Mouse (Mus musculus): ENCODE measurements around the gene Usp43. TPM values are rescaled to one million over a fixed set of nuclear protein-coding genes. Genes with fewer than 3 reads are reported as not detected.

The Usp43 gene
- polyA plus RNA-seq (2012) = not detected in 2 replicates

DNA sequence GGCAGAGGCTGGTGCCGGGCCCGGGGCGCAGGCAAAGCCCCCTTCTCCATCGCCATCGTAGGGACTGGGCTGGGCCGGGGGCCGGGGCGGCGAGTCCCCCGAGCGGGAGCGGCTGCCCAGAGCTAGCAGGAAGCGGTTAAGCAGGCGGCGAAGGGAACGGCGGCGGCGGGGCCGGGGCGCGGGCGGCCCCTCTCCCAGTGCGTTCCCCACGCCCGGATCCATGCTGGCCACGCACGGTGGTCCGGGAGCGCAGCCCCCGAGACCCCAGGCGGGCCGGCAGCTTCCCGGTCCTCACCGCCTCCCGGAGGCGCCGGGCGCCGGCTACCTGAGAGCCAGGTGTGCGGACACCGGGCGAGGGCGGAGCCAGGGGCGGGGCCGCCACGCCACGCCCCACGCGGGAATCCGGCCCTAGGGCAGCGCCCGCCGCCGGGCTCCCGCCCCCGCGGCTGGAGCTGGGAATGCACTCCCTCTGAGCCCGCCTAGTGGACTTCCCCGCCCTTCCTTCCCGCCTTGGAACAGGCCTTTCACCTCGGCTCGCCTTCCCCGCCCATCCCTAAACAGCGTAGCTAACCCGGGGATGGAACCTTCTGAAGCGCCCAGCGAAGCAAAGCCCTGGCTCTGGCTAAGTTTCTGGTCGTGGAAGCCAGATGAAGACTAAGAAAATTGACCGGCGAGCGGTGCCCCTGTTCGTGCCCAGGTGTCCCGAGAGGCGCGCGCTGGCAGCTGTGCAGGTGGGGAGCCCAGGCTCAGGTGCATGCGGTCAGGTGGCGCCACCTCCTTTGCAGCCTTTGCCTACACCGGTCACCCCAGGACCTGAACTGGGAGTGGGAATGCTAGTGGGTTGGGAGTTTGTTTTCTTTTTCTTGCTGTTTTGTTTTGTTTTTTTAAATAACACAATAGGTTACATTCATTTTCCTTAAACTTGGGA, at the start of gene Usp43:
Gene Usp43 (minus strand): TSS at position 327 of the 928 bp plus-strand sequence.
- H3K4me3 ChIP-seq (replicated peaks) = peak within 1 kb of the TSS; percentile 41

DNA sequence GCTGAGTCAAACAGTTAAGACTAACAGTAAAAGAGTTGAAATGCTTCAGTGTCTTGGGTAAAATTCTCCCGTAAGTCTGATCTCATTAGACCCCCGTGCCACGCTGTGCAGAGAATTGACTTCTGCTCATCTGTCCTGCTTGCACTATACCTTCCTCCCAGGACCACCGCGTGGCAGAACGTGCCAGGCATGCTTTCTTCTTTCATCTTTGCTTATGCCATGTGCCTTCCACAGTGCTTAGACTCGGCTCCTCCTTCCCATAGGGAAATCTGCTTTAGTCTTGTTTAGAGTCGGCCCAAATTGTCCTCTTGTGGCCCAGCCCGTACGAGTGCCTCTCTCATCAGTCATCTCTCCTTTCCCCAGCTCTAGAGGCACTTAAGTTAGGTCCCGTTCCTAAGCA, 45.9 kb upstream of the Usp43 start:
- TF ChIP-seq GATA1 (IDR thresholded peaks at IDR 0.05; ENCODE audit: low read length) = no peak
- TF ChIP-seq TAL1 (IDR thresholded peaks at IDR 0.05; ENCODE audit: low read length) = no peak
- Histone ChIP-seq H3K4me3 (replicated peaks) (no peak overlapping the region), H3K36me3 (ENCODE audit: control insufficient read depth) (peaks cover 6% of the 10 kb centered on the region), H3K27me3 (ENCODE audit: control insufficient read depth) (no peaks in the 10 kb centered on the region; the same call in 1 of the 2 replicates), H3K9me3 (ENCODE audit: control insufficient read depth, low read length) (no peaks in the 10 kb centered on the region), H3K4me1 (ENCODE audit: control insufficient read depth) (peaks cover 26% of the 10 kb centered on the region)

More for the DNA sequence above, at the start of gene Usp43:
- peaks cover 8% of the 10 kb centered on the region for H3K4me1 ChIP-seq (ENCODE audit: control insufficient read depth)
- peaks cover 39% of the 10 kb centered on the region for H3K27me3 ChIP-seq (ENCODE audit: control insufficient read depth)
- H3K9me3 ChIP-seq (ENCODE audit: control insufficient read depth, low read length) = peaks cover 2% of the 10 kb centered on the region; the same call in 1 of the 2 replicates
- TF ChIP-seq GATA1 (IDR thresholded peaks at IDR 0.05; ENCODE audit: low read length) = no peak
- no peak for TF ChIP-seq TAL1 (IDR thresholded peaks at IDR 0.05; ENCODE audit: low read length)
- no peaks in the 10 kb centered on the region for H3K36me3 ChIP-seq (ENCODE audit: control insufficient read depth)

DNA sequence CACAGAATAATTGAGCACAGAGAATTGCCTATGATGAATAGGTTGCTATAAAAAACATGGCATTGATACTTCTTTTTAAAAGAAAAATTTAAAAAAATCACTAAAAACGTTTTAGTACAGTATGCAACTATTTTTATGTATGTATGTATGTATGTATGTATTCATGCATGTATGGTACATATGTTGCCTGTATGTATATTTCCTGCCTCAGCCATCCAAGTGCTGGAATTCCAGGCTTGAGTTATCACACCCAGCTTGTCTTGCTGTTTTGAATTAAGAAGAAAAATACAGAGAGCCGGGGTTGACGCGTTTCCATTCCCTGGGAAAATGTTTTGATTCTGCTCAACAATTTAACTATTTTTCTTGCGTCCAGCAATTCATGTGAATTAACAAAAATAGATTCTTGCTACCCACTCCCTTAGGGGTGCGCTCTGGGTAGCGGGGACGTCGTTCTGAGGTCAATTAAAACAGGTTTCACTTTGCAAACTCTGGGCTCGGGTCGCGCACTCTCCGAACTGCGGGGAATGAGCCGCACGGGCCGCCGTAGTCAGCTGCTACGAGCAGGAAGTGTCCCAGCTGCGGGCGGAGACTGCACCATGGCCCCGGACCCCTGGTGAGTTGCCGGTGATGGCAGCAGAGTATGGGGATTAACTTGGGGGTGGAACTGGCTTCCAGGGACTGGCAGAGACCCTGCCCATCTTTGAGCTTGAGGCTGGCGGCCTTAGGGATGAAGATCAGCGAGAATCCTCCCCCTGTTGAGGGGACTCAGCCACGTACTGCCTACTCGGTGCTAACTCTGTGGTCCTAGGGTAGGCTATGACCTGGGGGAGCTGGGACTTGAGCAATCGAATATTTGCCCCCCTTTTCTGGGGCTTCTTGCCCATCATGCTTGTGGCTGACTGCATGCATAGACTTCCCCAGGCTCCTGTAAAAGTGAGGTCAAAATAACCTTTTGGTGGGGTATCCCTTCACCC, 44.2 kb upstream of the Usp43 start, which contains the start of gene Stx8:
Gene Stx8 (plus strand): TSS at position 289 of the 974 bp plus-strand sequence.
- no peak for TF ChIP-seq TAL1 (IDR thresholded peaks at IDR 0.05; ENCODE audit: low read length)
- no peak for TF ChIP-seq GATA1 (IDR thresholded peaks at IDR 0.05; ENCODE audit: low read length)
- peaks cover 26% of the 10 kb centered on the region for H3K4me1 ChIP-seq (ENCODE audit: control insufficient read depth)
- H3K27me3 ChIP-seq (ENCODE audit: control insufficient read depth) = no peaks in the 10 kb centered on the region; the same call in 1 of the 2 replicates
- peak within 1 kb of the TSS; percentile 95 for H3K4me3 ChIP-seq (replicated peaks)
- H3K36me3 ChIP-seq (ENCODE audit: control insufficient read depth) = peaks cover 6% of the 10 kb centered on the region
- no peaks in the 10 kb centered on the region for H3K9me3 ChIP-seq (ENCODE audit: control insufficient read depth, low read length)

DNA sequence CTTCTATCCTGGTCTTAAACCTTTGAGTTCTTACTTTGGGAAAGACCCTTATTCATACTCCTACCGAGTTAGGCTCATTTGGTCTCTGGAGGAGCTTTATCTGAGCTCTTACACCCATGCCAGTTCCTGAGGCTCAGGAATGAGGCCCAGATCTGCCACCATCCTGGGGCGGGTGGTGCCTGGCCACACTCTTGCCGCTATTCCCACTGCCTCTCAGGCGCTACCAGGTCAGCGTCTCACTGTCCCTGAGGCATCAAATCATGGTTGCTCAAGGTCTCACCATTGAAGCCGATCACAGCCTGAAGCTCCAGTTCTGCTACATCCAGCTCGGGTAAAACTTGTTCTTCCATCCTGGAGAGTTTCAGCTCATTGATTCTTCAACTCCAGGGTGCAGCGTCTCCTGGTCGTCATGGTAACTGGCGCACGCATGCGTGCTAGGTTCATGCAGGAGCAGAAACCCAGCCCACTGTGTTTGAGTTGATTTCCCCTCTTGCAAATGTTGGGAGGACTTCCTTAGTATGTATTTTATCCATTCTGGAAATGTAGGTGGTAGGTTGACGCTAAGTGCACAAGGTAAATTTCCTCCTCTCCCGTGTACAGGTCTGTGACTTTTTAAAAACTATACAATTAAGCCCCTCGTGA, 43.4 kb upstream of the Usp43 start, which contains the start of gene Cfap52:
Gene Cfap52 (minus strand): TSS at position 410 of the 642 bp plus-strand sequence.
- no peak for TF ChIP-seq GATA1 (IDR thresholded peaks at IDR 0.05; ENCODE audit: low read length)
- no peak for TF ChIP-seq TAL1 (IDR thresholded peaks at IDR 0.05; ENCODE audit: low read length)
- Histone ChIP-seq H3K4me1 (ENCODE audit: control insufficient read depth) (peaks cover 26% of the 10 kb centered on the region), H3K36me3 (ENCODE audit: control insufficient read depth) (peaks cover 5% of the 10 kb centered on the region), H3K27me3 (ENCODE audit: control insufficient read depth) (no peaks in the 10 kb centered on the region; the same call in 1 of the 2 replicates), H3K4me3 (replicated peaks) (peak within 1 kb of the TSS; percentile 95), H3K9me3 (ENCODE audit: control insufficient read depth, low read length) (peaks cover 2% of the 10 kb centered on the region; the same call in 1 of the 2 replicates)

DNA sequence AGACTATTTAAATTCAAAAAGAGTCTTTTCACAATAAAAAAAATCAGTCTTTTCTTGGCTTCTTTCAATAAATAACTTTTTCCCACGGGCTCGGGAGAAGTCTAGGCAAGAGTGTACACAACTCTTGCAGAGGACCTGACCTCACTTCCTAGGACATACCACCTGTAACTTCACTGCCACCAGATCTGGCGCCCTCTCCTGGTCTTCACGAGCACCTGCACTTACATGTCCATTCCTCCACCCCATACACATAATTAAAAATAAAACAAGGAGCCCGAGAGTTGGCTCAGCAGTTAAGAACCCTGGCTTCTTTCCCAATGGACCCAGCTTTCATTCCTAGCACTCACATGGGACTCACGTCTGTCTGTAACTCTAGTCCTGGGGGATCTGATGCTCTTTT, 42.2 kb upstream of the Usp43 start:
- H3K4me1 ChIP-seq (ENCODE audit: control insufficient read depth) = peaks cover 26% of the 10 kb centered on the region
- no peaks in the 10 kb centered on the region for H3K36me3 ChIP-seq (ENCODE audit: control insufficient read depth)
- TF ChIP-seq GATA1 (IDR thresholded peaks at IDR 0.05; ENCODE audit: low read length) = no peak
- TF ChIP-seq TAL1 (IDR thresholded peaks at IDR 0.05; ENCODE audit: low read length) = no peak
- H3K27me3 ChIP-seq (ENCODE audit: control insufficient read depth) = no peaks in the 10 kb centered on the region; the same call in 1 of the 2 replicates
- no peak overlapping the region for H3K4me3 ChIP-seq (replicated peaks)
- peaks cover 2% of the 10 kb centered on the region; the same call in 1 of the 2 replicates for H3K9me3 ChIP-seq (ENCODE audit: control insufficient read depth, low read length)

DNA sequence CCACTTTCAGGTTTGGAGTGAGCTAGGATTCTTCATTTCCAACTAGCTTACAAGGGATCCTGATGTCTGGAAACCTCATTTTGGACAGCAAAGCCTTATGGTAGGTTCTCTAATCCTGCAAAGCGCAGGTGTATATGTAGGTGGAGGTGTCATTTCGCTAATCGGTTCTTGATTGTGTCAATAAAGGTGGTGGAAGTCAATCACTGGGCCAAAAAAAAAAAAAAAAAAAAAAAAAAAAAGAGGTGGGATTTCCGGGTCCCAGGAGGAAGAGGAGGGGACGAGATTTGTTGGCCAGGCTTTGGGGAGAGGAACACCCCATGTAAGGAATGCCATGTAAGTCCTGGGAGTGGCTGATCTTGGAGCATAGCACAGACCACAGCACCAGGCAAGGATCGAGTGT, 32.5 kb upstream of the Usp43 start:
- H3K27me3 ChIP-seq (ENCODE audit: control insufficient read depth) = no peaks in the 10 kb centered on the region
- H3K36me3 ChIP-seq (ENCODE audit: control insufficient read depth) = no peaks in the 10 kb centered on the region
- no peak overlapping the region for H3K4me3 ChIP-seq (replicated peaks)
- H3K9me3 ChIP-seq (ENCODE audit: control insufficient read depth, low read length) = no peaks in the 10 kb centered on the region
- no peak for TF ChIP-seq TAL1 (IDR thresholded peaks at IDR 0.05; ENCODE audit: low read length)
- no peak for TF ChIP-seq GATA1 (IDR thresholded peaks at IDR 0.05; ENCODE audit: low read length)
- no peaks in the 10 kb centered on the region for H3K4me1 ChIP-seq (ENCODE audit: control insufficient read depth)

DNA sequence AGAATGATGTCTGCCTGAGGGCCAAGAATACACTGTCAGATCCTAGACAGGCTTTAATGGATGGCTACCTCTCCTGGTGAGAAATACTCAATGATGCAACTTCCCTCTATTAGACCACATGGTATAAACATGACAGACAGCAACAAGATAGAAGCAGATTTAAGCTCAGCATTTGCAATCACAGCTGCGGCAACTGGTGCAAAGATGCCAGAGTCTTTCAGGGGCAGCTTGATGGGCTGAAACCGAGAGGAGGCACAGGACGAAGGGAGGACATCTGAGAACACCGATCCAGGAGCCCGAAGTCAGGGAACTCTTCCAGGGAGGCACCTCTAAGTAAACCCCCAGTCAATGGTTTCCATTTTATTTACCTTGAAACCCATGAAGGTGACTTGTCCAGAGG, 31.7 kb upstream of the Usp43 start:
- H3K27me3 ChIP-seq (ENCODE audit: control insufficient read depth) = no peaks in the 10 kb centered on the region
- H3K9me3 ChIP-seq (ENCODE audit: control insufficient read depth, low read length) = no peaks in the 10 kb centered on the region
- TF ChIP-seq GATA1 (IDR thresholded peaks at IDR 0.05; ENCODE audit: low read length) = no peak
- TF ChIP-seq TAL1 (IDR thresholded peaks at IDR 0.05; ENCODE audit: low read length) = no peak
- H3K36me3 ChIP-seq (ENCODE audit: control insufficient read depth) = no peaks in the 10 kb centered on the region
- H3K4me1 ChIP-seq (ENCODE audit: control insufficient read depth) = no peaks in the 10 kb centered on the region
- no peak overlapping the region for H3K4me3 ChIP-seq (replicated peaks)

DNA sequence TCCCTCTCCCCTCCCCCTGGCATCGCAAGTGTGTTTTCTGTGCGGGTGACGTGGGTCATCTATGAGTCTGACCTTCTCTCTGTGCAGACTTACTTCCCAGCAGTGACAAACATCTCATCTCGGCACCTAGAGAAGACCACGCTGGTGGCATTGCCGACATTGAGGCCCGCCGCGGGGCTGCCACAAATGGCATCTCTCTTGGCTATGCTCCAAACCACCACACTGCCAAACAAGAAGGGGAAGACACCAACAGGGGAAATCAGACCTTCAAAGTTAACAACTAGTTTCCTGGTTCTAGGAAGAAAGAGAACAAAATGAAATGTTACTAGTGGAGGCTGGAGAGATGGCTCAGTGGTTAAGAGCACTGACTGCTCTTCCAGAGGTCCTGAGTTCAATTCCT, 27.5 kb upstream of the Usp43 start:
- no peaks in the 10 kb centered on the region for H3K27me3 ChIP-seq (ENCODE audit: control insufficient read depth)
- H3K4me3 ChIP-seq (replicated peaks) = no peak overlapping the region
- H3K4me1 ChIP-seq (ENCODE audit: control insufficient read depth) = no peaks in the 10 kb centered on the region
- H3K9me3 ChIP-seq (ENCODE audit: control insufficient read depth, low read length) = no peaks in the 10 kb centered on the region
- TF ChIP-seq GATA1 (IDR thresholded peaks at IDR 0.05; ENCODE audit: low read length) = no peak
- TF ChIP-seq TAL1 (IDR thresholded peaks at IDR 0.05; ENCODE audit: low read length) = no peak
- no peaks in the 10 kb centered on the region for H3K36me3 ChIP-seq (ENCODE audit: control insufficient read depth)

Data from erythroblast, embryonic 14.5 days (primary cell).